Mouse (Mus musculus) kidney, adult 2 months (tissue): ENCODE measurements around the gene Ppm1l. TPM values are rescaled to one million over a fixed set of nuclear protein-coding genes. Genes with fewer than 3 reads are reported as not detected.

Experiments used
- DNase-seq: peaks from one replicate; pipeline ENCODE4 v3.0.0; 2021
- H3K27ac ChIP-seq: fragments of 200-500 bp; 2 replicates; pipeline ENCODE4 v1.5.1; 2012; ENCODE audit warnings: low read depth, low read length, control low read depth, inconsistent platforms; ENCODE audit not compliant: insufficient read depth
- H3K27me3 ChIP-seq: fragments of 200-500 bp; replicated peaks from 2 replicates; pipeline ENCODE4 v1.6.1; 2012; ENCODE audit warnings: mild to moderate bottlenecking, moderate library complexity, low read length, inconsistent platforms; ENCODE audit not compliant: control insufficient read depth, insufficient read depth
- H3K36me3 ChIP-seq: fragments of 200-500 bp; 2 replicates; pipeline ENCODE4 v1.6.1; 2012; ENCODE audit warnings: mild to moderate bottlenecking, moderate library complexity, low read length, inconsistent platforms; ENCODE audit not compliant: control insufficient read depth, insufficient read depth
- H3K4me1 ChIP-seq: fragments of 200-500 bp; 2 replicates; pipeline ENCODE4 v1.6.1; 2011; ENCODE audit warnings: low read length; ENCODE audit not compliant: control insufficient read depth, insufficient read depth
- H3K4me3 ChIP-seq: fragments of 200-500 bp; 2 replicates; pipeline ENCODE4 v1.5.1; 2011; ENCODE audit warnings: mild to moderate bottlenecking, low read depth, low read length, control low read depth; ENCODE audit not compliant: insufficient read depth
- CTCF ChIP-seq: fragments of 200-500 bp; conservative IDR thresholded peaks from 2 replicates; pipeline ENCODE4 v1.5.1; 2011; ENCODE audit warnings: low read depth, mild to moderate bottlenecking, control low read depth, low read length, moderate library complexity, mixed read lengths; ENCODE audit not compliant: insufficient read depth, insufficient read length
- POLR2A ChIP-seq: fragments of 200-500 bp; IDR thresholded peaks from one replicate; pipeline ENCODE4 v1.6.1; 2011; ENCODE audit warnings: low read depth, low read length, control low read depth
- WGBS: fragments of 180-500 bp; shearing (Covaris S2); methylation state at CpG from one replicate; pipeline ENCODE4 v1.1.7; 2018; 5-methylcytosine and 5-hydroxymethylcytosine counted together
- polyA plus RNA-seq: library from polyadenylated mRNA; depleted of rRNA; stranded (reverse); fragments of >200 nt; gene quantifications from 2 replicates; pipeline ENCODE4 v1.2.3, GENCODE M21; 2012

Ppm1l gene
- polyA plus RNA-seq, 1 experiment: 4.0 TPM

- no peak for TF ChIP-seq CTCF
- no peak for TF ChIP-seq POLR2A
- WGBS: 37% methylated on average over 7 of the region's 7 CpGs
- no peak for DNase-seq
- Histone ChIP-seq H3K4me1 (no peaks in the 10 kb centered on the region), H3K27ac (no peak overlapping the region), H3K36me3 (no peaks in the 10 kb centered on the region), H3K4me3 (no peak overlapping the region), H3K27me3 (no peaks in the 10 kb centered on the region)
Measured at GRCm38 (mm10) chr3:69283085-69283847, 33.4 kb upstream of the Ppm1l start.

GRCm38 (mm10) chr3:69289833-69290232 lies 26.8 kb upstream of the Ppm1l start:
- WGBS: 62% methylated on average over 14 of the region's 14 CpGs
- DNase-seq: no peak
- Histone ChIP-seq H3K27ac (no peak overlapping the region), H3K27me3 (no peaks in the 10 kb centered on the region), H3K36me3 (no peaks in the 10 kb centered on the region), H3K4me3 (no peak overlapping the region), H3K4me1 (no peaks in the 10 kb centered on the region)
- TF ChIP-seq CTCF (no peak), POLR2A (no peak)

DNA sequence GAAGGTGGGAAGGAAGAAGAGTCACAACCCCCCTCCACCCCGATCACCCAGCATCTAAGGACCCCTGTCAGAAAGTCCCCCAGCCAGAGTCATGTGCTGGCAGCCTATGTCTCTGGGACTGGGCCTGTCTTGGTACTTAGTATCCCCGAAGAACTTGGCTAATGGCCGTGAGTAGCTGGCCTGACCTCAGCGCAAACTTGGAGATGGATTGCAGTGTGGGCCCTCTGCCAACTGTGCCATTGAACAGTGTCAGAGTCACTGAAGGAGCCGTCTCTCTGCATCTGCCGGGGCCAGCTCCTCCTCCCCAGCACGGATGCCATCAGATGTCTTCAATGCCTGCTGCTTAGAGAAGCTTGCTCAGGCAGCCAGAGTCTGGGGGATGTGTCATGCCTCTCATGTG lies 26.4 kb upstream of the Ppm1l start:
- no peak overlapping the region for H3K4me3 ChIP-seq
- H3K4me1 ChIP-seq: no peaks in the 10 kb centered on the region
- 34% methylated on average over 7 of the region's 7 CpGs for WGBS
- no peaks in the 10 kb centered on the region for H3K36me3 ChIP-seq
- H3K27me3 ChIP-seq: no peaks in the 10 kb centered on the region
- DNase-seq: peak; percentile 67
- TF ChIP-seq POLR2A (no peak), CTCF (no peak)
- H3K27ac ChIP-seq: no peak overlapping the region

GRCm38 (mm10) chr3:69290844-69291243 lies 25.8 kb upstream of the Ppm1l start:
- Histone ChIP-seq H3K27ac (no peak overlapping the region), H3K27me3 (no peaks in the 10 kb centered on the region), H3K4me3 (no peak overlapping the region), H3K36me3 (no peaks in the 10 kb centered on the region), H3K4me1 (no peaks in the 10 kb centered on the region)
- TF ChIP-seq CTCF (no peak), POLR2A (no peak)
- WGBS: 82% methylated on average over 3 of the region's 3 CpGs
- no peak for DNase-seq

- H3K4me1 ChIP-seq: no peaks in the 10 kb centered on the region
- no peaks in the 10 kb centered on the region for H3K27me3 ChIP-seq
- H3K36me3 ChIP-seq: no peaks in the 10 kb centered on the region
- DNase-seq: peak; percentile 27
- WGBS: 36% methylated on average over 1 of the region's 1 CpGs
- H3K4me3 ChIP-seq: no peak overlapping the region
- H3K27ac ChIP-seq: no peak overlapping the region
- TF ChIP-seq CTCF (no peak), POLR2A (no peak)
Measured at GRCm38 (mm10) chr3:69292628-69293027, 24.0 kb upstream of the Ppm1l start.

DNA sequence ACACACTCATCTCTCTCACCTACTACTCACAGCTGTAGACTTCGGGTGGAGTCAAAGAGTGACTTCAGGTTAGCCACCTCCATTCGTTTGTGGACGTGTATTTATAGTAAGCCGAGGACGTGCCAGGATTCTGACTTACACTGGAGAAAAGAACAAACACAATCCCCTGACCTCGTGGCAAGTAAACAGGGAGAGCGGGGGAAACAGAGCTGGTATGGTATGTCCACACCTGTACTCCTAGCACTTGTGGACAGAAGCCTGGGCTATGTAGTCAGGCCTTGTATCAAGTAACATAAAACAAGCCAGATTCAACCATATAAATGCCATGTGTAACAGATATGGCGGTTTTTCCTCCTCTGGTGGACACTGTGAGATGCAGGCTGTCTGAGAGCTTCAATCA lies 20.4 kb upstream of the Ppm1l start:
- no peak for DNase-seq
- no peaks in the 10 kb centered on the region for H3K36me3 ChIP-seq
- H3K4me3 ChIP-seq: no peak overlapping the region
- H3K4me1 ChIP-seq: no peaks in the 10 kb centered on the region
- no peaks in the 10 kb centered on the region for H3K27me3 ChIP-seq
- 52% methylated on average over 8 of the region's 8 CpGs for WGBS
- TF ChIP-seq POLR2A (no peak), CTCF (no peak)
- no peak overlapping the region for H3K27ac ChIP-seq

DNA sequence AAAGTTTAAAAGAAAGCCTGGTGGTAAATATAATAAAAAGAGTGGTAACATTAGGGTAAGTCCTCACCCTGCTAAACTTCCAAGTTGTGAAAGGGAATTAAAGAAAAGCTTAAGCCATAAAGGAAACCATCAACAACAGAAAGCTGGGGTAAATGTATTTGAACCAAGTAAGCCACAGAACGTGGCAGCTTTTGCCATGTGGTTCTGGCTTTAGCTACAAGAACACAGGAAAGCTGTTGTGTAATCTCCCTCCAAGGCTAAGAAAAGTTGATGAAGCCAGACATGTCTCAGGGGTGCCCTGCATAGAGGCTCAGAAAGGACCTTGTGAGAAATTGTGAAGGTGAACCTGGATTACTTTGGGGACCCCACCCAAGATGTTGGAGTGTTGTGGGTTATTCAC lies 16.5 kb upstream of the Ppm1l start:
- H3K36me3 ChIP-seq: no peaks in the 10 kb centered on the region
- no peak overlapping the region for H3K27ac ChIP-seq
- TF ChIP-seq CTCF: no peak
- no peak for TF ChIP-seq POLR2A
- no peak for DNase-seq
- H3K4me1 ChIP-seq: no peaks in the 10 kb centered on the region
- no peaks in the 10 kb centered on the region for H3K27me3 ChIP-seq
- H3K4me3 ChIP-seq: no peak overlapping the region
- 84% methylated on average over 1 of the region's 1 CpGs for WGBS
